Mouse (Mus musculus) heart, embryonic 13.5 days (tissue): ENCODE data around the gene Cuedc1. TPM values are rescaled to one million over a fixed set of nuclear protein-coding genes. Genes with fewer than 3 reads are reported as not detected.
"Not testable (repeated sequence)": the region's sequence is repeated elsewhere in the genome, so short reads cannot be mapped to it uniquely, and the experiment has no call there.

Experiments used
- ATAC-seq: fragments of 200-750 bp; cut with Nextera tagmentation; 2 replicates; pipeline ENCODE4 v1.8.0; 2017; ENCODE audit warnings: moderate TSS enrichment; ENCODE audit not compliant: insufficient number of reproducible peaks, low FRiP score, low TSS enrichment; ENCODE audit errors: extremely low read depth
- H3K27ac ChIP-seq: fragments of 300-500 bp; sonication (generic); replicated peaks from 2 replicates; pipeline ENCODE4 v1.5.1; 2015; ENCODE audit warnings: moderate library complexity, mild to moderate bottlenecking, inconsistent platforms
- H3K27me3 ChIP-seq: fragments of 300-500 bp; sonication (generic); replicated peaks from 2 replicates; pipeline ENCODE4 v1.6.1; 2015; ENCODE audit warnings: mild to moderate bottlenecking, inconsistent platforms
- H3K36me3 ChIP-seq: fragments of 300-500 bp; sonication (generic); 2 replicates; pipeline ENCODE4 v1.6.1; 2015; ENCODE audit warnings: mild to moderate bottlenecking, inconsistent platforms
- H3K4me1 ChIP-seq: fragments of 300-500 bp; sonication (generic); 2 replicates; pipeline ENCODE4 v1.6.1; 2015; ENCODE audit warnings: inconsistent platforms
- H3K4me2 ChIP-seq: fragments of 300-500 bp; sonication (generic); 2 replicates; pipeline ENCODE4 v1.6.1; 2015; ENCODE audit warnings: inconsistent platforms, mild to moderate bottlenecking, moderate library complexity
- H3K4me3 ChIP-seq: fragments of 300-500 bp; sonication (generic); 2 replicates; pipeline ENCODE4 v1.5.1; 2015; ENCODE audit warnings: moderate library complexity, mild to moderate bottlenecking, inconsistent platforms
- H3K9ac ChIP-seq: fragments of 300-500 bp; sonication (generic); 2 replicates; pipeline ENCODE4 v1.6.1; 2015; ENCODE audit warnings: inconsistent platforms, mild to moderate bottlenecking, moderate library complexity
- H3K9me3 ChIP-seq: fragments of 300-500 bp; sonication (generic); 2 replicates; pipeline ENCODE4 v1.6.1; 2016; ENCODE audit warnings: inconsistent platforms
- WGBS: fragments of 180-500 bp; shearing (Covaris S2); methylation state at CpG from one replicate; pipeline ENCODE4 v1.1.7; 2015; ENCODE audit warnings: mixed read lengths; 5-methylcytosine and 5-hydroxymethylcytosine counted together
- polyA plus RNA-seq: library from polyadenylated mRNA; unstranded; fragments of >200 nt; fragmentation: Nextera tagmentation; extraction: Ambion mirVana; gene quantifications from 2 replicates; pipeline ENCODE4 v1.2.1, GENCODE M21; 2015

Gene Cuedc1
- polyA plus RNA-seq, 1 experiment from 2014 or later = 16.8 TPM

- WGBS = 16% methylated on average over 4 of the region's 4 CpGs
Measured at GRCm38 (mm10) chr11:88192595-88192994, 94.7 kb downstream of the Cuedc1 start.

GRCm38 (mm10) chr11:88193098-88193823 is 95.4 kb downstream of the Cuedc1 start:
- Histone ChIP-seq H3K9ac (peak overlapping the region; percentile 76), H3K4me3 (peak overlapping the region; percentile 38), H3K36me3 (no peaks in the 10 kb centered on the region), H3K4me1 (peaks cover 40% of the 10 kb centered on the region), H3K27ac (no peak overlapping the region), H3K9me3 (no peaks in the 10 kb centered on the region), H3K4me2 (peak overlapping the region; percentile 69), H3K27me3 (peaks cover 50% of the 10 kb centered on the region)
- ATAC-seq = no peak
- WGBS = 5% methylated on average over 34 of the region's 34 CpGs

More at GRCm38 (mm10) chr11:88192595-88192994, 94.7 kb downstream of the Cuedc1 start:
- Histone ChIP-seq H3K4me3 (peak overlapping the region; percentile 38), H3K27me3 (peaks cover 50% of the 10 kb centered on the region), H3K4me2 (peak overlapping the region; percentile 69), H3K27ac (no peak overlapping the region), H3K4me1 (peaks cover 41% of the 10 kb centered on the region), H3K9me3 (no peaks in the 10 kb centered on the region), H3K9ac (0 out of 2 replicates have a peak overlapping the region, but pooled peaks have one; percentile 37), H3K36me3 (no peaks in the 10 kb centered on the region)
- ATAC-seq = no peak

GRCm38 (mm10) chr11:88193824-88194696 is 96.2 kb downstream of the Cuedc1 start:
- no peak for ATAC-seq
- Histone ChIP-seq H3K4me1 (peaks cover 47% of the 10 kb centered on the region), H3K27ac (no peak overlapping the region), H3K4me2 (peak overlapping the region; percentile 69), H3K9me3 (no peaks in the 10 kb centered on the region), H3K36me3 (no peaks in the 10 kb centered on the region), H3K9ac (peak overlapping the region; percentile 76), H3K4me3 (peak overlapping the region; percentile 38), H3K27me3 (peaks cover 50% of the 10 kb centered on the region)
- 10% methylated on average over 29 of the region's 29 CpGs for WGBS

- not testable (repeated sequence) for H3K36me3 ChIP-seq, H3K27ac ChIP-seq, H3K9me3 ChIP-seq, H3K4me2 ChIP-seq, ATAC-seq, H3K4me3 ChIP-seq, H3K9ac ChIP-seq
- H3K4me1 ChIP-seq = peaks cover 62% of the 10 kb centered on the region
- H3K27me3 ChIP-seq = peaks cover 43% of the 10 kb centered on the region
- 78% methylated on average over 3 of the region's 3 CpGs for WGBS
Measured at GRCm38 (mm10) chr11:88195699-88196098, 97.8 kb downstream of the Cuedc1 start.

GRCm38 (mm10) chr11:88197153-88197576 is 99.3 kb downstream of the Cuedc1 start:
- Histone ChIP-seq H3K4me3 (no peak overlapping the region), H3K27ac (no peak overlapping the region), H3K4me2 (no peak overlapping the region), H3K9ac (no peak overlapping the region), H3K36me3 (no peaks in the 10 kb centered on the region), H3K27me3 (peaks cover 29% of the 10 kb centered on the region), H3K4me1 (peaks cover 75% of the 10 kb centered on the region), H3K9me3 (no peaks in the 10 kb centered on the region)
- no peak for ATAC-seq
- 3% methylated on average over 2 of the region's 2 CpGs for WGBS

DNA sequence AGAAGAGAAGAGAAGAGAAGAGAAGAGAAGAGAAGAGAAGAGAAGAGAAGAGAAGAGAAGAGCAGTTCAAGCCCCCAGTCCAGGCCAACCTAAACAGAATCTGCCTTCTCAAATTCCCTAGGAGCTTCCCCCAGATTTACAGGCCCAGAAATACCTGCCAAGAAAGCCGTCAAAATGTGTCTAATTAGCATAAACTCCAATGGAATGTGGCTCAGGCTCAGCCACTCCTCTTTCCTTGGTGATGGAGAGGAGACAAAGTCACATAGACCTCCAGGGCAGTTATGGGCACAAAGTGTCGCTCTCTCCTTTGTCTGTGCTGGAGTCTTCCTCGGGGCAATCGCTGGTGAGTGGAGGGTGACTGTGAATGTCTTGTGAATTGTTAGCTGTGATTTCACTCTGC is 100.4 kb downstream of the Cuedc1 start:
- Histone ChIP-seq H3K36me3 (no peaks in the 10 kb centered on the region), H3K4me3 (no peak overlapping the region), H3K9ac (no peak overlapping the region), H3K9me3 (no peaks in the 10 kb centered on the region), H3K4me2 (no peak overlapping the region), H3K27me3 (peaks cover 18% of the 10 kb centered on the region), H3K4me1 (peaks cover 75% of the 10 kb centered on the region), H3K27ac (no peak overlapping the region)
- 37% methylated on average over 4 of the region's 4 CpGs for WGBS
- no peak for ATAC-seq

DNA sequence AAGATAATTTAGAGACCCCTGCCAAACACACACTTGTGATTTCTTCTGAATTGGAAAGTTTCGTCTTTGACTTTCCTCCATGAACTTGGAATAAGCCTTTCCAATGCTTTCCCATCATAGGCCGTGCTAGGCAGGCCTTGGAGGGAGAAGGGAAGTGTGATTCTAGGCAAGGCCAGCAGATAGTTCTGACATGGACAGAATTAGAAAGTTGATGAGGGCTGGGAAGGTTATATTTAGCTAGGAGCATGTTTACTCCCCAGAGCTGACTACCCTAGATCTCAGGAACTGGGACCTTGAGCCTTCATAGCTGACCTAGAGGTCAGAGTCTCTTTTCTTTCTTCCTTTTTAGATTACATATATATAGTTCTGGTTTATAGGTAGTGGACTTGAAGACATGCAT is 103.3 kb downstream of the Cuedc1 start:
- Histone ChIP-seq H3K4me3 (no peak overlapping the region), H3K4me2 (peak overlapping the region; percentile 36), H3K4me1 (peaks cover 82% of the 10 kb centered on the region), H3K9ac (peak overlapping the region; percentile 48), H3K27ac (peak overlapping the region; percentile 94), H3K27me3 (no peaks in the 10 kb centered on the region), H3K9me3 (no peaks in the 10 kb centered on the region), H3K36me3 (peaks cover 10% of the 10 kb centered on the region)
- ATAC-seq = no peak
- 35% methylated on average over 2 of the region's 2 CpGs for WGBS

- Histone ChIP-seq H3K4me1 (peaks cover 83% of the 10 kb centered on the region), H3K4me2 (peak overlapping the region; percentile 36), H3K9me3 (no peaks in the 10 kb centered on the region), H3K4me3 (no peak overlapping the region), H3K36me3 (peaks cover 14% of the 10 kb centered on the region), H3K27ac (peak overlapping the region; percentile 94), H3K27me3 (no peaks in the 10 kb centered on the region), H3K9ac (peak overlapping the region; percentile 48; the same call in 1 of the 2 replicates)
- ATAC-seq = no peak
- 5% methylated on average over 2 of the region's 2 CpGs for WGBS
Measured at GRCm38 (mm10) chr11:88202077-88202476, 104.2 kb downstream of the Cuedc1 start.

GRCm38 (mm10) chr11:88203712-88204532 is 106.1 kb downstream of the Cuedc1 start, which contains the start of gene Mrps23:
Gene Mrps23 (plus strand): TSS chr11:88204388.
- WGBS = under 1% methylated on average over 51 of the region's 51 CpGs
- peak; percentile 78 for ATAC-seq
- Histone ChIP-seq H3K9ac (peak within 1 kb of the TSS; percentile 93), H3K9me3 (no peaks in the 10 kb centered on the region), H3K4me3 (peak within 1 kb of the TSS; percentile 95), H3K27me3 (no peaks in the 10 kb centered on the region), H3K27ac (peak within 1 kb of the TSS; percentile 94), H3K4me2 (peak within 1 kb of the TSS; percentile 91), H3K36me3 (peaks cover 32% of the 10 kb centered on the region), H3K4me1 (peaks cover 70% of the 10 kb centered on the region)

DNA sequence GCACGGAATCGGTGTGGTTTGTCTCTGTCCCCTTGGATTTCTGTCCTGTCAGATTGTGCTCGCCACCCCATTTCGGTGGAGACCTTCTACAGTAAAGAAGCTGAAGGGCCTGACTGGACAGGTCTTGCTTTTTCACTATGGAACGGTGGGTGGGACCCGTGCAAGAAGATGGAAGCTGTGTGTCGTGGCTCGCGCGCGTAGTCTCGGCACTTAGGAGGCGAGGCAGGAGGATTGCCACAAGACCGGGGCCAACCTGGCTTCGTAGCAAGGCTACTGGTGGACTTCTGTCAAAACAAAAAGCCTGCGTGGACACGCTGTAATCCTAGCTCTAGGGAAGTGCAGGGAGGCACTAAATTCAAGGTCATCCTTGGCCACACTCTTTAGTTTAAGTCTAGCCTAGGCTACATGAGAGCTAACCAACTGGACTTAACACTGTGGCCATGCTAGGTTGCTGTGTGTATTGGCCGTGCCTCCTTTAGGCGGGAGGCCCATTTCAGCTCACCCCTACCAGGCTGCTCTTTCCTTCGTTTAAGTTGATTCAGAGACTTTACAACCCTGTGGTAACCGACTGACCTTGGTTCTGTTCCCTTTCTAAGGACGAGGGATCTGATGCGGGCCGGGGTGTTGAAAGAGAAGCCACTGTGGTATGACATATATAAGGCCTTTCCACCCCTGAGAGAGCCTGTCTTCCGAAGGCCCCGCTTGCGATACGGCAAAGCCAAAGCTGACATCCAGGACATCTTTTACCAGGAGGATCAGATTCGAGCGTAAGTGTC is 106.9 kb downstream of the Cuedc1 start:
- peak overlapping the region; percentile 95 for H3K4me3 ChIP-seq
- peaks cover 62% of the 10 kb centered on the region for H3K4me1 ChIP-seq
- WGBS = 27% methylated on average over 30 of the region's 30 CpGs
- peak overlapping the region; percentile 93 for H3K9ac ChIP-seq
- H3K27ac ChIP-seq = peak overlapping the region; percentile 94
- H3K27me3 ChIP-seq = no peaks in the 10 kb centered on the region
- peak overlapping the region; percentile 91 for H3K4me2 ChIP-seq
- no peaks in the 10 kb centered on the region for H3K9me3 ChIP-seq
- H3K36me3 ChIP-seq = peaks cover 40% of the 10 kb centered on the region
- no peak; the same call in 1 of the 2 replicates for ATAC-seq
